ENCODE assay signal across 8 mouse cellular contexts in the genomic region with DNA sequence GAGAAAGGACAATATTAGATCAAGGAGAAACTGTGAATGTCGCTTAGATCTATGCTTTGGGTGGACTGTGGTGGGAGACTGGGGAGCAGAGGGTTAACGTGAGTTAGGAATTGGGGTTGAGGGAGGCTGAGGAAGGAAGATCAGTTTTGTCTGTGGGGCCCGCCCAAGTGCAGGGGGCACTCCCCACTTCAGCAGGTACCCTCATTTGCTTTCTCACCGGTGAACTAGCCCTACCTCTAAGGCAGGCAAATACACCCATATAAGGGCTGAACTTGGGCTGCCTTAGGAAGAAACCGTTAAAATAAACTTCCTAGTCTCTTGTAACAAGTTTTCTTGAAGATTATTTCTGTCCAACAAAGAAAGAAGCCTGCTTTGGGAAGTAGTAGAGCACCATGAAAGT. TPM values are rescaled to one million over a fixed set of nuclear protein-coding genes. Genes with fewer than 3 reads are reported as not detected.
A peak's percentile ranks its signal among the peaks of the same experiment; 100 is the strongest.
DNase-seq lines count a peak whose midpoint lies in the region; ATAC-seq lines count a peak whose summit lies in the region.
"Had no signal": no experiment of that assay in that cellular context is flagged by ENCODE, and none has a peak within 500 bp of the region (broad histone marks: within the 10 kb centered on the region; RNA-seq: fewer than 3 reads in every experiment).

No protein-coding gene starts in this region.

- WGBS in lung, embryonic 16.5 days = 27% methylated on average over 5 of the region's 5 CpGs
- WGBS in embryonic facial prominence, embryonic 14.5 days = 30% methylated on average over 5 of the region's 5 CpGs
- 22% methylated on average over 5 of the region's 5 CpGs for whole genome bisulfite sequencing in intestine, embryonic 16.5 days
- 34% methylated on average over 5 of the region's 5 CpGs for WGBS in neural tube, embryonic 14.5 days

- H3K9me3 ChIP-seq in lung, embryonic 16.5 days (ENCODE audit: control insufficient read depth, low read length) = no peaks in the 10 kb centered on the region
- H3K9me3 ChIP-seq in embryonic facial prominence, embryonic 14.5 days (ENCODE audit: control insufficient read depth, low read length) = no peaks in the 10 kb centered on the region
- no peaks in the 10 kb centered on the region for H3K9me3 ChIP-seq in intestine, embryonic 16.5 days (ENCODE audit: control insufficient read depth, low read length)
- H3K9me3 ChIP-seq in neural tube, embryonic 14.5 days (ENCODE audit: control insufficient read depth, low read length) = no peaks in the 10 kb centered on the region

- no peaks in the 10 kb centered on the region; the same call in 1 of the 2 replicates for H3K27me3 ChIP-seq in lung, embryonic 16.5 days (ENCODE audit: control insufficient read depth, insufficient read depth, low read depth, low read length)
- H3K27me3 ChIP-seq in embryonic facial prominence, embryonic 14.5 days (replicated peaks; ENCODE audit: control insufficient read depth, insufficient read depth, low read length) = peaks cover 13% of the 10 kb centered on the region; the same call in 1 of the 2 replicates
- no peaks in the 10 kb centered on the region for H3K27me3 ChIP-seq in intestine, embryonic 16.5 days (replicated peaks; ENCODE audit: control insufficient read depth, insufficient read depth, low read length)
- H3K27me3 ChIP-seq in neural tube, embryonic 14.5 days (ENCODE audit: control insufficient read depth, insufficient read depth, low read length) = peaks cover 8% of the 10 kb centered on the region

- ATAC-seq in lung, embryonic 16.5 days (ENCODE audit: low read depth) = no peak
- no peak for ATAC-seq in embryonic facial prominence, embryonic 14.5 days (ENCODE audit: low read depth)
- no peak for ATAC-seq in intestine, embryonic 16.5 days
- ATAC-seq in neural tube, embryonic 14.5 days (ENCODE audit: low read depth) = no peak
- no peak for ATAC-seq in activated CD4-positive, CD25-positive, alpha-beta regulatory T cell, adult 4 months

- no peak for DNase-seq in lung, postnatal 25 days (ENCODE audit: low spot score)
- DNase-seq in embryonic facial prominence, embryonic 14.5 days (ENCODE audit: low spot score) = no peak
- no peak for DNase-seq in urinary bladder, adult 2 months (ENCODE audit: low spot score)
- DNase-seq: gastrocnemius, postnatal 14 days had no signal

- peaks cover 12% of the 10 kb centered on the region; the same call in 1 of the 2 replicates for H3K4me1 ChIP-seq in lung, embryonic 16.5 days (replicated peaks; ENCODE audit: control insufficient read depth, insufficient read depth, low read length)
- H3K4me1 ChIP-seq in embryonic facial prominence, embryonic 14.5 days (ENCODE audit: control insufficient read depth, insufficient read depth, low read length) = peaks cover 5% of the 10 kb centered on the region; the same call in 1 of the 2 replicates
- peaks cover 12% of the 10 kb centered on the region; the same call in 1 of the 2 replicates for H3K4me1 ChIP-seq in intestine, embryonic 16.5 days (ENCODE audit: control insufficient read depth, insufficient read depth, low read length)
- H3K4me1 ChIP-seq in neural tube, embryonic 14.5 days (ENCODE audit: control insufficient read depth, insufficient read depth, low read length) = no peaks in the 10 kb centered on the region

- peak overlapping the region; percentile 83; the same call in 1 of the 2 replicates for H3K27ac ChIP-seq in lung, embryonic 16.5 days (ENCODE audit: low read length)
- H3K27ac ChIP-seq in embryonic facial prominence, embryonic 14.5 days (replicated peaks; ENCODE audit: low read depth, low read length) = no peak overlapping the region
- peak overlapping the region; percentile 92 for H3K27ac ChIP-seq in intestine, embryonic 16.5 days (ENCODE audit: low read length)
- no peak overlapping the region for H3K27ac ChIP-seq in neural tube, embryonic 14.5 days (ENCODE audit: low read depth, low read length)

- peak overlapping the region; percentile 84; the same call in 1 of the 2 replicates for H3K9ac ChIP-seq in lung, embryonic 16.5 days (ENCODE audit: low read length)
- no peak overlapping the region for H3K9ac ChIP-seq in embryonic facial prominence, embryonic 14.5 days (ENCODE audit: low read depth, low read length)
- peak overlapping the region; percentile 92; the same call in 1 of the 2 replicates for H3K9ac ChIP-seq in intestine, embryonic 16.5 days (ENCODE audit: low read depth, low read length)
- H3K9ac ChIP-seq in neural tube, embryonic 14.5 days (replicated peaks; ENCODE audit: low read depth, low read length) = no peak overlapping the region

- peak overlapping the region; percentile 74 for H3K4me3 ChIP-seq in lung, embryonic 16.5 days (ENCODE audit: low read length)
- H3K4me3 ChIP-seq in embryonic facial prominence, embryonic 14.5 days (ENCODE audit: low read depth, low read length) = peak overlapping the region; percentile 54
- peak overlapping the region; percentile 74 for H3K4me3 ChIP-seq in intestine, embryonic 16.5 days (ENCODE audit: low read length)
- H3K4me3 ChIP-seq in neural tube, embryonic 14.5 days (ENCODE audit: low read depth, low read length) = peak overlapping the region; percentile 59; the same call in 1 of the 2 replicates

- no peaks in the 10 kb centered on the region for H3K36me3 ChIP-seq in lung, embryonic 16.5 days (ENCODE audit: control insufficient read depth, insufficient read depth, low read length)
- no peaks in the 10 kb centered on the region for H3K36me3 ChIP-seq in embryonic facial prominence, embryonic 14.5 days (ENCODE audit: control insufficient read depth, insufficient read depth, low read length)
- H3K36me3 ChIP-seq in intestine, embryonic 16.5 days (ENCODE audit: control insufficient read depth, insufficient read depth, low read length) = no peaks in the 10 kb centered on the region
- no peaks in the 10 kb centered on the region for H3K36me3 ChIP-seq in neural tube, embryonic 14.5 days (ENCODE audit: control insufficient read depth, insufficient read depth, low read length)

- peak overlapping the region; percentile 100 for H3K4me2 ChIP-seq in lung, embryonic 16.5 days (ENCODE audit: low read depth, low read length)
- peak overlapping the region; percentile 100 for H3K4me2 ChIP-seq in embryonic facial prominence, embryonic 14.5 days (ENCODE audit: low read depth, low read length)
- H3K4me2 ChIP-seq in intestine, embryonic 16.5 days (ENCODE audit: low read depth, low read length) = peak overlapping the region; percentile 99
- H3K4me2 ChIP-seq in neural tube, embryonic 14.5 days (ENCODE audit: low read depth, low read length) = peak overlapping the region; percentile 86; the same call in 1 of the 2 replicates

RNA-seq across cellular contexts. Expression of gene Susd1, which starts 0.6 kb away (rescaled TPM):
- 8.6 and 9.9 TPM in 2 replicates for polyA plus RNA-seq in lung, embryonic 16.5 days (2015; fragmentation: Nextera tagmentation; extraction: Ambion mirVana)
- polyA plus RNA-seq in embryonic facial prominence, embryonic 14.5 days (2014; fragmentation: Nextera tagmentation; extraction: Ambion mirVana) = 2.1 and 2.2 TPM in 2 replicates
- polyA plus RNA-seq in intestine, embryonic 16.5 days (2015; fragmentation: Nextera tagmentation; extraction: Ambion mirVana) = 12.7 and 13.0 TPM in 2 replicates
- 1.3 and 1.4 TPM in 2 replicates for polyA plus RNA-seq in neural tube, embryonic 14.5 days (2014; fragmentation: Nextera tagmentation; extraction: Ambion mirVana)
- 1 to 10 TPM; 1.0 to 3.0 TPM for polyA plus RNA-seq in activated CD4-positive, CD25-positive, alpha-beta regulatory T cell, adult 4 months (2017; shearing (Covaris generic))
- polyA plus RNA-seq in urinary bladder, adult 2 months (2012; rRNA removed) = 15.0 and 17.6 TPM in 2 replicates

Comparison
In these comparisons a context has a peak if more than half of its experiments do, and no peak if none do; other contexts are left out.
1. H3K27ac ChIP-seq: peak in lung, embryonic 16.5 days (single experiment) and intestine, embryonic 16.5 days (single experiment); none in embryonic facial prominence, embryonic 14.5 days (single experiment) and neural tube, embryonic 14.5 days (single experiment).
2. H3K9ac ChIP-seq: peak in lung, embryonic 16.5 days (single experiment) and intestine, embryonic 16.5 days (single experiment); none in embryonic facial prominence, embryonic 14.5 days (single experiment) and neural tube, embryonic 14.5 days (single experiment).
3. Peak in every context shown above with its lines, with median percentiles within 50 percentile points of each other: H3K4me2 ChIP-seq and H3K4me3 ChIP-seq.